Mouse (Mus musculus): ENCODE data around the gene Calm2. TPM values are rescaled to one million over a fixed set of nuclear protein-coding genes. Genes with fewer than 3 reads are reported as not detected.
A peak's percentile ranks its signal among the peaks of the same experiment; 100 is the strongest.

Calm2 gene
- polyA plus RNA-seq, 1 experiment from 2014 or later, result 1,135 TPM

- no peaks in the 10 kb centered on the region for H3K36me3 ChIP-seq
- H3K4me3 ChIP-seq (replicated peaks), result no peak overlapping the region
- no peaks in the 10 kb centered on the region for H3K27me3 ChIP-seq (replicated peaks)
- no peak overlapping the region for H3K4me2 ChIP-seq (replicated peaks)
- no peak overlapping the region for H3K9ac ChIP-seq
- H3K4me1 ChIP-seq (replicated peaks), result peaks cover 12% of the 10 kb centered on the region
- H3K27ac ChIP-seq, result no peak overlapping the region
- 89% methylated on average over 3 of the region's 3 CpGs for WGBS
- no peaks in the 10 kb centered on the region for H3K9me3 ChIP-seq
- no peak for ATAC-seq
These were observed 7.4 kb upstream of the Calm2 start for GRCm38 (mm10) chr17:87454121-87454520.

GRCm38 (mm10) chr17:87453336-87453735 lies 6.6 kb upstream of the Calm2 start:
- Histone ChIP-seq H3K36me3 (no peaks in the 10 kb centered on the region), H3K9me3 (no peaks in the 10 kb centered on the region), H3K27me3 (replicated peaks) (no peaks in the 10 kb centered on the region), H3K4me1 (replicated peaks) (peaks cover 7% of the 10 kb centered on the region; the same call in 1 of the 2 replicates), H3K27ac (no peak overlapping the region), H3K4me3 (replicated peaks) (no peak overlapping the region), H3K9ac (no peak overlapping the region), H3K4me2 (replicated peaks) (no peak overlapping the region)
- 84% methylated on average over 7 of the region's 7 CpGs for WGBS
- no peak for ATAC-seq

- Histone ChIP-seq H3K9ac (no peak overlapping the region), H3K4me1 (replicated peaks) (peaks cover 8% of the 10 kb centered on the region), H3K4me2 (replicated peaks) (no peak overlapping the region), H3K27ac (no peak overlapping the region), H3K9me3 (no peaks in the 10 kb centered on the region), H3K27me3 (replicated peaks) (no peaks in the 10 kb centered on the region), H3K4me3 (replicated peaks) (no peak overlapping the region), H3K36me3 (no peaks in the 10 kb centered on the region)
- WGBS, result 85% methylated on average over 8 of the region's 8 CpGs
- ATAC-seq, result no peak
These were observed 2.1 kb upstream of the Calm2 start for GRCm38 (mm10) chr17:87448881-87449280.

- Histone ChIP-seq H3K4me1 (replicated peaks) (peaks cover 8% of the 10 kb centered on the region), H3K36me3 (no peaks in the 10 kb centered on the region), H3K4me2 (replicated peaks) (no peak overlapping the region), H3K4me3 (replicated peaks) (no peak overlapping the region), H3K27me3 (replicated peaks) (no peaks in the 10 kb centered on the region), H3K9me3 (no peaks in the 10 kb centered on the region), H3K9ac (no peak overlapping the region), H3K27ac (no peak overlapping the region)
- 91% methylated on average over 9 of the region's 9 CpGs for WGBS
- ATAC-seq, result no peak
These were observed 1.6 kb upstream of the Calm2 start for GRCm38 (mm10) chr17:87448339-87448738.

- Histone ChIP-seq H3K27ac (peak overlapping the region; percentile 91), H3K4me3 (replicated peaks) (peak overlapping the region; percentile 97), H3K27me3 (replicated peaks) (no peaks in the 10 kb centered on the region), H3K4me1 (replicated peaks) (peaks cover 10% of the 10 kb centered on the region), H3K9me3 (no peaks in the 10 kb centered on the region), H3K4me2 (replicated peaks) (peak overlapping the region; percentile 70), H3K9ac (peak overlapping the region; percentile 98), H3K36me3 (no peaks in the 10 kb centered on the region)
- no peak for ATAC-seq
- WGBS, result 56% methylated on average over 12 of the region's 12 CpGs
These were observed 971 bp upstream of the Calm2 start for GRCm38 (mm10) chr17:87447612-87448200.

GRCm38 (mm10) chr17:87445917-87446766 lies 593 bp downstream of the Calm2 start:
- peak overlapping the region; percentile 97 for H3K4me3 ChIP-seq (replicated peaks)
- WGBS, result under 1% methylated on average over 41 of the region's 86 CpGs
- peak overlapping the region; percentile 98 for H3K9ac ChIP-seq
- H3K36me3 ChIP-seq, result 0 out of 2 replicates have a peak, but pooled peaks cover 4% of the 10 kb centered on the region
- H3K4me1 ChIP-seq (replicated peaks), result peaks cover 10% of the 10 kb centered on the region
- H3K27ac ChIP-seq, result peak overlapping the region; percentile 92
- peak overlapping the region; percentile 47 for H3K4me2 ChIP-seq (replicated peaks)
- no peaks in the 10 kb centered on the region for H3K27me3 ChIP-seq (replicated peaks)
- H3K9me3 ChIP-seq, result no peaks in the 10 kb centered on the region
- peak; percentile 72 for ATAC-seq

- Histone ChIP-seq H3K36me3 (0 out of 2 replicates have a peak, but pooled peaks cover 4% of the 10 kb centered on the region), H3K27ac (peak overlapping the region; percentile 92), H3K4me2 (replicated peaks) (peak overlapping the region; percentile 47), H3K27me3 (replicated peaks) (no peaks in the 10 kb centered on the region), H3K9me3 (no peaks in the 10 kb centered on the region), H3K9ac (peak overlapping the region; percentile 98), H3K4me3 (replicated peaks) (peak overlapping the region; percentile 97), H3K4me1 (replicated peaks) (peaks cover 10% of the 10 kb centered on the region)
- under 1% methylated on average over 13 of the region's 13 CpGs for whole genome bisulfite sequencing
- ATAC-seq, result no peak
These were observed 1.3 kb downstream of the Calm2 start for GRCm38 (mm10) chr17:87445337-87445916.

GRCm38 (mm10) chr17:87444763-87445162 lies 2.0 kb downstream of the Calm2 start:
- Histone ChIP-seq H3K9me3 (no peaks in the 10 kb centered on the region), H3K9ac (peak overlapping the region; percentile 6; the same call in 1 of the 2 replicates), H3K27ac (no peak overlapping the region), H3K4me3 (replicated peaks) (peak overlapping the region; percentile 13), H3K36me3 (0 out of 2 replicates have a peak, but pooled peaks cover 4% of the 10 kb centered on the region), H3K4me1 (replicated peaks) (peaks cover 13% of the 10 kb centered on the region), H3K27me3 (replicated peaks) (no peaks in the 10 kb centered on the region), H3K4me2 (replicated peaks) (peak overlapping the region; percentile 50)
- ATAC-seq, result no peak
- WGBS, result 42% methylated on average over 4 of the region's 4 CpGs

- Histone ChIP-seq H3K4me3 (replicated peaks) (no peak overlapping the region), H3K36me3 (0 out of 2 replicates have a peak, but pooled peaks cover 4% of the 10 kb centered on the region), H3K27me3 (replicated peaks) (no peaks in the 10 kb centered on the region), H3K9ac (no peak overlapping the region), H3K9me3 (no peaks in the 10 kb centered on the region), H3K27ac (no peak overlapping the region), H3K4me2 (replicated peaks) (0 out of 2 replicates have a peak overlapping the region, but pooled peaks have one; percentile 9), H3K4me1 (replicated peaks) (peaks cover 12% of the 10 kb centered on the region)
- WGBS, result 47% methylated on average over 2 of the region's 2 CpGs
- ATAC-seq, result no peak
These were observed 5.2 kb downstream of the Calm2 start for GRCm38 (mm10) chr17:87441537-87441936.

GRCm38 (mm10) chr17:87439441-87439840 lies 7.3 kb downstream of the Calm2 start:
- no peak for ATAC-seq
- no peak overlapping the region for H3K27ac ChIP-seq
- H3K9me3 ChIP-seq, result no peaks in the 10 kb centered on the region
- peaks cover 13% of the 10 kb centered on the region; the same call in 1 of the 2 replicates for H3K36me3 ChIP-seq
- H3K4me1 ChIP-seq (replicated peaks), result peaks cover 12% of the 10 kb centered on the region
- no peak overlapping the region for H3K4me3 ChIP-seq (replicated peaks)
- H3K27me3 ChIP-seq (replicated peaks), result no peaks in the 10 kb centered on the region
- H3K9ac ChIP-seq, result no peak overlapping the region
- H3K4me2 ChIP-seq (replicated peaks), result no peak overlapping the region
- WGBS, result 76% methylated on average over 2 of the region's 2 CpGs

GRCm38 (mm10) chr17:87433929-87434328 lies 12.8 kb downstream of the Calm2 start:
- H3K9ac ChIP-seq, result no peak overlapping the region
- no peaks in the 10 kb centered on the region for H3K27me3 ChIP-seq (replicated peaks)
- peak; percentile 43 for ATAC-seq
- WGBS, result 72% methylated on average over 3 of the region's 3 CpGs
- no peak overlapping the region for H3K27ac ChIP-seq
- no peaks in the 10 kb centered on the region for H3K9me3 ChIP-seq
- H3K36me3 ChIP-seq, result peaks cover 25% of the 10 kb centered on the region
- no peak overlapping the region for H3K4me3 ChIP-seq (replicated peaks)
- H3K4me2 ChIP-seq (replicated peaks), result no peak overlapping the region
- peaks cover 4% of the 10 kb centered on the region; the same call in 1 of the 2 replicates for H3K4me1 ChIP-seq (replicated peaks)

GRCm38 (mm10) chr17:87432743-87433142 lies 14.0 kb downstream of the Calm2 start:
- Histone ChIP-seq H3K9me3 (no peaks in the 10 kb centered on the region), H3K27me3 (replicated peaks) (no peaks in the 10 kb centered on the region), H3K36me3 (peaks cover 25% of the 10 kb centered on the region), H3K4me1 (replicated peaks) (peaks cover 4% of the 10 kb centered on the region; the same call in 1 of the 2 replicates), H3K4me3 (replicated peaks) (no peak overlapping the region), H3K4me2 (replicated peaks) (no peak overlapping the region), H3K9ac (no peak overlapping the region), H3K27ac (no peak overlapping the region)
- ATAC-seq, result no peak
- 90% methylated on average over 5 of the region's 5 CpGs for WGBS

Data from intestine, embryonic 15.5 days (tissue).